Mouse (Mus musculus) gastrocnemius, postnatal 25 days (tissue): Measurements from ENCODE around the gene Nphs1. TPM values are rescaled to one million over a fixed set of nuclear protein-coding genes. Genes with fewer than 3 reads are reported as not detected.
"Not testable (repeated sequence)": the region's sequence is repeated elsewhere in the genome, so short reads cannot be mapped to it uniquely, and the experiment has no call there.

Source experiments
- DNase-seq: peaks from one replicate; pipeline ENCODE4 v3.0.0; 2022
- total RNA-seq, 2 experiments: library from RNA; stranded (reverse); gene quantifications; 1 replicate in 1 of 2; 2 replicates in 1 of 2; pipeline ENCODE4 v1.2.3; 2021

Gene Nphs1
- total RNA-seq, 2 experiments from 2014 or later, result not detected

DNA sequence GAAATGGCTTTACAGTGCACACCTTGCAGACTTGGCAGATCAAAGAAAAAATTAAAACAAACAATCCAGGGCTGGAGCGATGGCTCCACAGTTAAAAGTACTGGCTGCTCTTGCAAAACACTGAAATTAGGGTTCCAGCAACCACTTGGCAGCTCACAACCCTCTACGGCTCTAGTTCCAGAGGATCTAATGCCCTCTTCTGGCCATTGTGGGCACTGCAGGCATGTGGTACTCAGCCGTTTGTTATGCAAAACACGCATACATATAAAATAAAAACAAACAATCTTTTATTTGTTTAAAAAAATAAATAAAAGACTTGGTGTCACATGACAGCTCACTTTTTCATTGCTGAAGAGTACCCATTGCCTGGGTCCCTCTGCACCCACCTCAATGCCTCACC lies 34.6 kb downstream of the Nphs1 start:
- peak; percentile 50 for DNase-seq

DNA sequence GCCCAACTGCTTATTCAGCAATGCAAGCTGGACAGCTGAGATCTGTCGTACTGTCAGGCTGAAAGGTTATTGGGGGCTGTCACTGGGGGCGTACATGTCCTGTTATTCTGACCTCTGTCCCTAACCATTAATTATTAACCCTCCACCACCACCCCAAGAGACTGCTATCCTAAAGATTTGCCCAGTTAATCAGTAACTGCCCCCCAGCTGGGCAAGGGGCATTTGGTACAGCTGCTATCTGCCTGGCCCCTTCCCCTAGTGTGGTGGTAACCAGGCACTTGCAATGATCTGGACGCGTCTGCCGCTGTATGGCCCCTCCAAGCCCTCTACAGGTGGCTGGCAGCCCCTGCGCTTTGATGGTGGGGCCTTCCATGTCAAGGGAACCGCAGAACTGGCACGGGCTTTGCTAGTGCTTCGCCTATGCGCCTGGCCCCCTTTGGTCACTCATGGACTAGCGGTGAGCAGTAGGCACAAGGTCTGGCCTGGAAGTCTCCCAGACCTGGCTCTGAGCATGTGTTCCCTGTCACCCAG lies 35.4 kb downstream of the Nphs1 start, which contains the start of gene Prodh2:
Gene Prodh2, plus strand, starts transcription at position 222 of the 531 bp plus-strand sequence.
- DNase-seq, result no peak

DNA sequence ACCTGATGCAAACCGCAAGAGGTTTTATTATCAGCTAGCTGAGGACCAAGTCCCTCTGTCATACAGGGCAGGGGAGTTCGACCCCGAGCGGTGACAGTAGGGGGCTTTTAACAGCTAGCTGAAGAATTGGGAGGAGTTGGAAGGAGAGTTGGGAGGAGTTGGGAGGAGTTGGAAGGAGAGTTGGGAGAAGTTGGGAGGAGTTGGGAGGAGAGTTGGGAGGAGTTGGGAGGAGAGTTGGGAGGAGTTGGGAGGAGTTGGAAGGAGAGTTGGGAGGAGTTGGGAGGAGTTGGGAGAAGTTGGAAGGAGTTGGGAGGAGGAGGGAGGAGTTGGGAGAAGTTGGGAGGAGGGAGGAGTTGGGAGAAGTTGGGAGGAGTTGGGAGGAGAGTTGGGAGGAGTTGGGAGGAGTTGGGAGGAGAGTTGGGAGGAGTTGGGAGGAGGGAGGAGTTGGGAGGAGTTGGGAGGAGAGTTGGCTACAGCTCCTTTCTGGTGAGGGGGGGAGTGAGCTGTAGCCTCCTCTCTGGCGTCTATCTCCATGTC lies 37.5 kb downstream of the Nphs1 start:
- DNase-seq, result not testable (repeated sequence)

GRCm38 (mm10) chr7:30501159-30501558 lies 43.0 kb downstream of the Nphs1 start:
- DNase-seq, result not testable (repeated sequence)

DNA sequence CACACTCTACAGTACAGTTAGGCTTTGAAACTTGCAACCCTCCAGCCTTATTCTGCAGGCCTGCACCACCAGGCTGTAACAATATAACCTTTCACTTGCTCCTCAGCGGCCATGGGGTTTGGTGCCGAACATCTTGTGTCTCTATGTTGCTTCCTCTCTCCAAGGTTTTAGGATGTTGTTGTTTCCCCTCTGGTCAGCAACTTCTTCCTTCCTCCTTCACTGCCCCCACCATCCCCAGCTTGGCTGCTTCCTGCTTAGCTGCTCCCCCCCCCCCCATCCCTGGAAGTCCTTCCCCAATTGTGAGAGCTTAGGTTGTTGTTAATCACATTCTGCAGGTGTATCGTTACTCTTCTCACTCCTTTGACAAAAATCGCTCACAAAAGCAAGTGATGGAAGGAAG lies 49.9 kb downstream of the Nphs1 start:
- DNase-seq, result no peak

- no peak for DNase-seq
Observed at GRCm38 (mm10) chr7:30515003-30515760, 57.1 kb downstream of the Nphs1 start.

DNA sequence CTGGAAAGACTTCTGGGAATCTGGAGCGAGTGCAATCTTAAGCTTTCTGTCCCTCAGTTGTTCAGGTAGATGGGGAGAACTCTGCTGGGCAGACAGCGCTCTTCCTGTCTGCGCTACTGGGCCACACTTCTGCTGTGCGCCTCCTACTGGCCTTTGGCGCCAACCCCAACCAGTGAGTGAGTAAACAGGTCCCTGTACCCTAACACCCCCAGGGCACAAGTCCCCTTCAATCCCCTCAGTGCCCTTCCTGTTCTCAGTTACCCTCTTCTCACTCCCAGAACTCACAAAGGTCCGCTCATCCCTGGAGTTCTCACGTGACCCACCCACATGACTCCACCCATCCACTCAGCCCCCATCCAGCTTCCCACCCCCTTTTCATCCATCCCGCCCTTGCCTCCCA lies 60.2 kb downstream of the Nphs1 start:
- DNase-seq, result no peak

- DNase-seq, result no peak
Observed at GRCm38 (mm10) chr7:30520396-30520795, 62.3 kb downstream of the Nphs1 start.

DNA sequence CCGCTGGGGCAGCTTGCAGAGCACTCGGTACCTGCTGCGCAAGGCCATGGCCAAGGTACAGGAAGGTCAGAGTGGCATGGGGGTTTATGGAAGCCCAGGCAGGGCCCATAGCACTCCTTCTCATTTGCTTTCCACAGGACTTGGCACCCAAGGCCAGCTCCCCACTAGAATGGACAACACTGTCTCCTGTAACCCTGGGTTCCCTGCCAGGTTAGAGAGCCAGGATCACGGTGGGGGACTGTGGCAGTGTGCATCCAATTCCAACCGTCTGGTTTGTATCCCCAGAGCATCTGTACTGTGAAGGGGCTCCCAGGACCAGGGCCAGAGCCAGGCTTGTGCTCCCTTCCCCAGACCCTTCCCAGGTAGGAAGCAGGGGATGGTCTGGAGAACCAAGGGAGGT lies 62.7 kb downstream of the Nphs1 start:
- no peak for DNase-seq

DNA sequence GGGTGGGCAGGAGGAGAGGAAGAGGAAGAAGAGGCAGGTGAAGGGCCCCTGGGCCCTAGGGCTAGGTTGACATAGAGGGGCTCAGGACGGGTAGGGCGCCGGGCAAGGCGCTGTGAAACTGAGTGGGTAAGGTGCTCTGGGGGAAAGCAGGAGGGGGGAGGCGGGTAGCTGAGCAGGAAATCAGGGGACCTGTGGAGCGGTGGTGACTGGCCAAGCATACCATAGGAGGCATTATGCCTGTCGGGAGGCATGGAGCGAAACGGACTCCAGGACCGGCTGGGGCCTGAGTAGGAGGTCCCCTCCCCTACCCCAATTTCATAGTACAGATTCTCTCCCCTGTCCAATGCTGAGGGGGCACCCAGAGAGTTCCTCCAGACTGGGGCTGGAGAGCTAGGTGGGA lies 64.8 kb downstream of the Nphs1 start:
- DNase-seq, result no peak

DNA sequence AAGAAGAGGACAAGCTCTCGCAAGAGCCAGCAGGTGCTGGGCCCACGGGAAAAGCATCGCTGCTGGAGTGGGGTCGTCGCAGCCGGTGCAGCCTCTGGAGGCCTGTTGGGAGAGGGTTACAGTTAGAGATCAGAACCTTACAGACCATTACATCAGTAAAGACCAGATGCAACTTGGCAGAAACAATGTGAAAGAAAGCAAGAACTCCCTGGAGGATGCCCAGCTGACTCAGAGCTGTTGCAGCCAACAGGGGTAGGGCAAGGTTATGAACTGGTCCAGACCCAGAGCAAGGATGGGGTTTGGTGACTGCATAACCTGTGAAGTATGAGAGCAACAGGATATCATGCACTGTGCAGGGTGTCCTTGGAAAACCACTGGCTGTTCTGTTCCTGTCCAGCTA lies 66.4 kb downstream of the Nphs1 start:
- no peak for DNase-seq

DNA sequence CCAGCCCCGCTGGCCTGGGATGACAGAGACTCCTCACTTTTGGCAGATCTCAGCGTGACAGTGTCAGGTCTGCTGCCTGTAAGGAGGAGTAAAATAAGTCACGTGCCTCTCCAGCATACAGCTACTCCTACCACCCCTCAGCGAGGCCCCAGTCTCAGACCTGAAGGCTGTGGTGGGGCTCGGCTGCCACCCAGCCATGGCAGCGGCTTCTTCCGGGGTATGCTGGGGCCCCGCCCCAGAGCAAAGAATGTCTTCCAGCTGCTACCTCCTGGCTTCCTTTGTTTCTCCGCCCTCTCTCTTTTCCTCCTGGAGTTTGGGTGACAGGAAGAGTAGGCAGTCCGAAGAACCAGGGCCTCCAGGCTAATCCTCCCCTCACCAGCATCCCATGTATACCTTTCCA lies 67.8 kb downstream of the Nphs1 start:
- no peak for DNase-seq

- DNase-seq, result no peak
Observed at GRCm38 (mm10) chr7:30526399-30526798, 68.3 kb downstream of the Nphs1 start.

DNA sequence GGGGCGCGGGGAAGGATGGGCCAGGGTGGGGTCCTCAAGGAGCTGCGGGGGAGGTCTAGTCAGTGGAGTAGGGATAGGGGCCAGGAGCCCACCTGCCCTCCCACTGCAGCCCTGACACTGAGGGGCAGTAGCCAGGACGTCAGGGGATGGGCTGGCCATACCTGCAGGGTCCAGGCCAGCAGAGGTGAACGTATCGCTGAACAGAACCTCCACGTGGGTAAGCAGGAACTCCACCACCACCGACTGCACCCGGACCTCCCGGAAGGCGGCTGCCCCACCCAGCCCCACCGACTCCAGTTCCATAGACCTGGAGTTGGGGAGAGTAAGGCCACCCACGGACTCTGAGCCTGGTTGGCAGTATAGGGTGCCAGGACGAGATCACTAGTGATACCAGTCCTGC lies 68.9 kb downstream of the Nphs1 start:
- DNase-seq, result no peak

- DNase-seq, result no peak
Observed at GRCm38 (mm10) chr7:30531291-30531815, 73.2 kb downstream of the Nphs1 start.

GRCm38 (mm10) chr7:30532931-30533330 lies 74.8 kb downstream of the Nphs1 start:
- no peak for DNase-seq

DNA sequence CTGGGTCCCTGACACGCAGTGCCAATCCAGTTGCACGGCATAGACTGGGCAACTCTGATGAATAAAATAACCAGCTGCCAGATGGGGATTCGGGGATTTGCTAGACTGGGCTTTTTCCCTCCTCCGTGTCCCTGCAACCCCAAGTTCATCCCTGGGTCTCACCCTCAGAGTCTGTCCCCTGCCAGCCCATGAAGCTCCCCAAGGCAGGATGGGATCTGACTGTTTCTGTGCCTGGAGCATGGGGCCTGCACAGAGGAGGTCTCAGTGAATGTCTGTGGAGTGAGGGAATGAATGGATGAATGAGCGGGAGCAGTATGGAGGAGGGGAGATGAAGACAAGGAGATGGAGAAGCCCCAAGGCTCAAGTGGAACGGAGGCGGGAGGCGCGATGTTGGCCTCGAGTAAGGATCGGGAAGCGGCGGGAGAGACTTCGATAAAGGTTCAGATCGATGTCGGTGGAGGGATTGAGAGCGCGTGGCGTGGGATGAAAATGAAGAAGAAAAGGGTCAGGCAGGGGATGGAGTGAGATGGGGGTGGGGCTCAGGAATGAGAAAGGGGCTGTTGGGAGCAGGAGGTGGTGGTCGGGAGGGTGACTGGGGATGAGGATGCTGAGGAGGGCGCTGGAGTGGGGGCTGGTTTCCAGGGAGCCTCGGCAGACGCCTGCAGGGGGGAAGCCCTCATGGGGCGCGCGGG lies 76.0 kb downstream of the Nphs1 start:
- no peak for DNase-seq

DNA sequence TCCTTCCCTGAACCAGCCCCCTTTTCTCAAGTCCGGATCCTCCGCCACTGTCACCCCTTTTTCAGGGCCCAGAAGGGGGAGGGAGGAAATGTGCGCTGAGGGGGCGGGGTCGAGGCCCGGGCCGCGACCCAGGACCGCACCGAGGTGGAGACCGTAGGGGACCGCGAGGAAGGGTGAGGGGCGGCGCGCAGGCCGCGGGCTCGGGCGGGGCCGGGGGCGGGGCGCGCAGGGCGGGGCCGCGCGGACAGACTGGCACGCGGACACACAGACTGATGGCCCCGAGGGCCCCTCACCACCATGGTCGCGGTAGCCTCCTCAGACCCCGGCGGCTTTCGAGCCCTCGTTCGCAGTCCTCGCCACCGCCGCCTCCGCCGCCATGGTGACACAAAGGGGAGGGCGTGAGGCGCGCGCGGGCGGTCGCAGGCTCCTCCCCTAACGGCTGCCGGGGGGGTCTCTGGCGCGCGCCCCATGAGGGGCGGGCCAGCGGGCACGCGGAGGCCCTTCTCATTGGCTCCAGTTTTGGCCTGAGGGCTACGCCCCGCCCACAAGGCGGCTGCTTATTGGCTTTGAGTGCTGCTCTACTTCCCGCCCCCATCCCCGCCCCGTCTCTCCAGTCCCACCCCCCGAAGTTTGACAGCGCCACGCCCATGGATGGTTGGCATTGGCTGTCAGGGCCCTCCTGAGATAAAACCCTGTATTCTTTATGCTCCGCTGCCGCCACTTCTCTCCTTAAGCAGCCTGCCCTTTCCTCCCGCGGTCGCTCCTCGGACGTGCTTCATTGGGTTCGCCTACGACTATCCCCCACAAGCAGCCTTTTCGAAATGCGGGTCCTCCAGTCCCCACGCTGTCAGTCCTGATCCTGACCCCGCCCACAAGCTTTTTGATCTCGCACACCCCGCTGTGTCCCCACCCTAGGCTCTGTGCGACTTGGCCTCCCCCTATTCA lies 76.8 kb downstream of the Nphs1 start, which contains the start of gene Arhgap33:
Gene Arhgap33, minus strand, starts transcription at position 428 of the 945 bp plus-strand sequence.
- DNase-seq, result peak; percentile 96
